Mouse (Mus musculus): ENCODE measurements at regions not wholly inside any gene's neighbourhood (a gene's known extent, or its start where the extent isn't known, plus 50 kb on each side); places are given as distances from the start of the nearest gene placed in this dataset.

GRCm38 (mm10) chr16:86060087-86060486 is 158.5 kb upstream of the Adamts5 start:
- WGBS: 64% methylated on average over 5 of the region's 5 CpGs
- H3K27me3 ChIP-seq (ENCODE audit: control insufficient read depth, insufficient read depth, low read length): no peaks in the 10 kb centered on the region
- H3K36me3 ChIP-seq (ENCODE audit: control insufficient read depth, insufficient read depth, low read length): no peaks in the 10 kb centered on the region
- TF ChIP-seq CTCF (IDR thresholded peaks at IDR 0.05; ENCODE audit: extremely low read depth, insufficient read length, insufficient replicate concordance, low read depth, low read length) (no peak), POLR2A (IDR thresholded peaks at IDR 0.05; ENCODE audit: low read depth, low read length) (no peak)
- H3K4me1 ChIP-seq (ENCODE audit: control insufficient read depth, insufficient read depth, insufficient read length, low read length): no peaks in the 10 kb centered on the region
- H3K27ac ChIP-seq (ENCODE audit: insufficient read depth, low read depth, low read length): no peak overlapping the region
- no peak overlapping the region for H3K4me3 ChIP-seq (ENCODE audit: low read depth, low read length)

- Histone ChIP-seq H3K36me3 (ENCODE audit: control insufficient read depth, insufficient read depth, low read length) (no peaks in the 10 kb centered on the region), H3K4me1 (ENCODE audit: control insufficient read depth, insufficient read depth, insufficient read length, low read length) (no peaks in the 10 kb centered on the region), H3K27me3 (ENCODE audit: control insufficient read depth, insufficient read depth, low read length) (no peaks in the 10 kb centered on the region), H3K4me3 (ENCODE audit: low read depth, low read length) (no peak overlapping the region), H3K27ac (ENCODE audit: insufficient read depth, low read depth, low read length) (no peak overlapping the region)
- no peak for TF ChIP-seq POLR2A (IDR thresholded peaks at IDR 0.05; ENCODE audit: low read depth, low read length)
- 74% methylated on average over 2 of the region's 2 CpGs for WGBS
Measured at GRCm38 (mm10) chr16:86044695-86045094, 143.1 kb upstream of the Adamts5 start.

- Histone ChIP-seq H3K4me1 (ENCODE audit: control insufficient read depth, insufficient read depth, insufficient read length, low read length) (no peaks in the 10 kb centered on the region), H3K4me3 (ENCODE audit: low read depth, low read length) (no peak overlapping the region), H3K36me3 (ENCODE audit: control insufficient read depth, insufficient read depth, low read length) (no peaks in the 10 kb centered on the region), H3K27me3 (ENCODE audit: control insufficient read depth, insufficient read depth, low read length) (no peaks in the 10 kb centered on the region), H3K27ac (ENCODE audit: insufficient read depth, low read depth, low read length) (no peak overlapping the region)
- WGBS: 88% methylated on average over 9 of the region's 9 CpGs
- TF ChIP-seq CTCF (IDR thresholded peaks at IDR 0.05; ENCODE audit: extremely low read depth, insufficient read length, insufficient replicate concordance, low read depth, low read length): no peak
- no peak for TF ChIP-seq POLR2A (IDR thresholded peaks at IDR 0.05; ENCODE audit: low read depth, low read length)
Measured at GRCm38 (mm10) chr16:86034772-86035171, 133.1 kb upstream of the Adamts5 start.

GRCm38 (mm10) chr16:86027700-86028099 is 126.1 kb upstream of the Adamts5 start:
- Histone ChIP-seq H3K4me1 (ENCODE audit: control insufficient read depth, insufficient read depth, insufficient read length, low read length) (no peaks in the 10 kb centered on the region), H3K4me3 (ENCODE audit: low read depth, low read length) (no peak overlapping the region), H3K27ac (ENCODE audit: insufficient read depth, low read depth, low read length) (no peak overlapping the region), H3K27me3 (ENCODE audit: control insufficient read depth, insufficient read depth, low read length) (no peaks in the 10 kb centered on the region), H3K36me3 (ENCODE audit: control insufficient read depth, insufficient read depth, low read length) (no peaks in the 10 kb centered on the region)
- WGBS: 53% methylated on average over 2 of the region's 2 CpGs
- TF ChIP-seq POLR2A (IDR thresholded peaks at IDR 0.05; ENCODE audit: low read depth, low read length) (no peak), CTCF (IDR thresholded peaks at IDR 0.05; ENCODE audit: extremely low read depth, insufficient read length, insufficient replicate concordance, low read depth, low read length) (no peak)

- Histone ChIP-seq H3K36me3 (ENCODE audit: control insufficient read depth, insufficient read depth, low read length) (no peaks in the 10 kb centered on the region), H3K27me3 (ENCODE audit: control insufficient read depth, insufficient read depth, low read length) (no peaks in the 10 kb centered on the region), H3K4me1 (ENCODE audit: control insufficient read depth, insufficient read depth, insufficient read length, low read length) (no peaks in the 10 kb centered on the region), H3K27ac (ENCODE audit: insufficient read depth, low read depth, low read length) (no peak overlapping the region), H3K4me3 (ENCODE audit: low read depth, low read length) (no peak overlapping the region)
- WGBS: 73% methylated on average over 1 of the region's 1 CpGs
- TF ChIP-seq CTCF (IDR thresholded peaks at IDR 0.05; ENCODE audit: extremely low read depth, insufficient read length, insufficient replicate concordance, low read depth, low read length): no peak
- no peak for TF ChIP-seq POLR2A (IDR thresholded peaks at IDR 0.05; ENCODE audit: low read depth, low read length)
Measured at GRCm38 (mm10) chr16:86015336-86015735, 113.7 kb upstream of the Adamts5 start.

GRCm38 (mm10) chr16:86011051-86011450 is 109.4 kb upstream of the Adamts5 start:
- Histone ChIP-seq H3K27ac (ENCODE audit: insufficient read depth, low read depth, low read length) (no peak overlapping the region), H3K4me1 (ENCODE audit: control insufficient read depth, insufficient read depth, insufficient read length, low read length) (no peaks in the 10 kb centered on the region), H3K27me3 (ENCODE audit: control insufficient read depth, insufficient read depth, low read length) (no peaks in the 10 kb centered on the region), H3K36me3 (ENCODE audit: control insufficient read depth, insufficient read depth, low read length) (no peaks in the 10 kb centered on the region), H3K4me3 (ENCODE audit: low read depth, low read length) (no peak overlapping the region)
- TF ChIP-seq CTCF (IDR thresholded peaks at IDR 0.05; ENCODE audit: extremely low read depth, insufficient read length, insufficient replicate concordance, low read depth, low read length) (no peak), POLR2A (IDR thresholded peaks at IDR 0.05; ENCODE audit: low read depth, low read length) (no peak)
- 75% methylated on average over 5 of the region's 5 CpGs for WGBS

- Histone ChIP-seq H3K4me1 (ENCODE audit: control insufficient read depth, insufficient read depth, insufficient read length, low read length) (no peaks in the 10 kb centered on the region), H3K36me3 (ENCODE audit: control insufficient read depth, insufficient read depth, low read length) (no peaks in the 10 kb centered on the region), H3K27me3 (ENCODE audit: control insufficient read depth, insufficient read depth, low read length) (no peaks in the 10 kb centered on the region), H3K27ac (ENCODE audit: insufficient read depth, low read depth, low read length) (no peak overlapping the region), H3K4me3 (ENCODE audit: low read depth, low read length) (no peak overlapping the region)
- 65% methylated on average over 3 of the region's 3 CpGs for WGBS
- TF ChIP-seq CTCF (IDR thresholded peaks at IDR 0.05; ENCODE audit: extremely low read depth, insufficient read length, insufficient replicate concordance, low read depth, low read length) (no peak), POLR2A (IDR thresholded peaks at IDR 0.05; ENCODE audit: low read depth, low read length) (no peak)
Measured at GRCm38 (mm10) chr16:86009638-86010329, 108.2 kb upstream of the Adamts5 start.
